Mouse (Mus musculus): Measurements from ENCODE around the gene Cnot11. TPM values are rescaled to one million over a fixed set of nuclear protein-coding genes. Genes with fewer than 3 reads are reported as not detected.
A peak's percentile ranks its signal among the peaks of the same experiment; 100 is the strongest.

The Cnot11 gene
- polyA plus RNA-seq, 1 experiment from 2014 or later: 36.2 TPM

DNA sequence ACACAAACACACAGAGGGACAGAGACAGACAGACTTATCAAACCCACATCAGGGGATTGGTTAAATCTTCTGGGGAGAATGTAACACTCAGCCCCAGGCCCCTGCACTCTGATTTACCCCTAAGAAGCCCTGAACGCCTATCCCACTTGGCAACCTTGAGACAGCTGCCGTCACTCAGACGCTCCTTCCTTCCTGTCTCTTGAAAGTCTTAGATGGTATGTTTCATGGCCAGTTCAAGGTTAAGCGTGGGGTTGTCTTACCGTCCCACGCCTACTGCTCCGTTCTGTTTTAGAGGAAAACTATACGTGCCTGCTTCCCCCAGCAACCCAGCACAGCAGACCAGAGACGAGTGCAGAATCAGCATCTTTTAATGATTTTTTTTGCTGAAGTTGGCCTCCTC is 29.2 kb upstream of the Cnot11 start:
- no peaks in the 10 kb centered on the region for H3K36me3 ChIP-seq (ENCODE audit: control insufficient read depth, insufficient read depth, low read length)
- H3K4me1 ChIP-seq (ENCODE audit: control insufficient read depth, insufficient read depth, low read length): no peaks in the 10 kb centered on the region
- no peak overlapping the region for H3K4me3 ChIP-seq (ENCODE audit: low read length)
- no peak overlapping the region for H3K9ac ChIP-seq (ENCODE audit: low read depth, low read length)
- H3K27me3 ChIP-seq (ENCODE audit: control insufficient read depth, insufficient read depth, low read length): no peaks in the 10 kb centered on the region
- WGBS: 35% methylated on average over 9 of the region's 9 CpGs
- H3K4me2 ChIP-seq (replicated peaks; ENCODE audit: low read depth, low read length): no peak overlapping the region
- no peak for ATAC-seq (ENCODE audit: low FRiP score, low TSS enrichment)
- no peak overlapping the region for H3K27ac ChIP-seq (ENCODE audit: low read depth, low read length)
- H3K9me3 ChIP-seq (ENCODE audit: control insufficient read depth, low read length): no peaks in the 10 kb centered on the region

DNA sequence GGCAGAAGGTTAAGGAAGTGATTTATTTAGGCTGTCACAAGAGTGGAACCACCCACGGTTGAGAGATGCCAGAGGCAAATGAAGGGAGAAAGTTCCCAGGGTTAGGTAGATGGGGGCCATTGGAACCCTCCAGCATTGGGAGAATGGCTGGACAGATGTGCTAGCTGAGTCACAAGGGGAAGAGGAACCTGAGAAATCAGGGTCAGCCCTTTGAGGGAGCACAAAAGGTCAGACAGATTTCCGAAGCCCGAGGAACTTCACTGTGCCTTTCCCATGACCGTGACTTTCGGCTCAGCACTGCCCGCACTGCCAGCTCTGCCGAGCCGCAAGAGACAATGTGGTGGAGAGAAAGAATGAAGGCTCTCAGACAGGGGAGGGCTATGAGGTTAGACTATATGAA is 23.0 kb upstream of the Cnot11 start:
- ATAC-seq (ENCODE audit: low FRiP score, low TSS enrichment): peak; percentile 39; the same call in 1 of the 2 replicates
- WGBS: 55% methylated on average over 8 of the region's 8 CpGs
- Histone ChIP-seq H3K9ac (ENCODE audit: low read depth, low read length) (no peak overlapping the region), H3K4me2 (replicated peaks; ENCODE audit: low read depth, low read length) (no peak overlapping the region), H3K9me3 (ENCODE audit: control insufficient read depth, low read length) (no peaks in the 10 kb centered on the region), H3K36me3 (ENCODE audit: control insufficient read depth, insufficient read depth, low read length) (no peaks in the 10 kb centered on the region), H3K27me3 (ENCODE audit: control insufficient read depth, insufficient read depth, low read length) (no peaks in the 10 kb centered on the region), H3K4me3 (ENCODE audit: low read length) (no peak overlapping the region), H3K4me1 (ENCODE audit: control insufficient read depth, insufficient read depth, low read length) (no peaks in the 10 kb centered on the region), H3K27ac (ENCODE audit: low read depth, low read length) (no peak overlapping the region)

- 89% methylated on average over 1 of the region's 1 CpGs for WGBS
- ATAC-seq (ENCODE audit: low FRiP score, low TSS enrichment): no peak
These were observed 22.6 kb upstream of the Cnot11 start for GRCm38 (mm10) chr1:39512183-39512582.

DNA sequence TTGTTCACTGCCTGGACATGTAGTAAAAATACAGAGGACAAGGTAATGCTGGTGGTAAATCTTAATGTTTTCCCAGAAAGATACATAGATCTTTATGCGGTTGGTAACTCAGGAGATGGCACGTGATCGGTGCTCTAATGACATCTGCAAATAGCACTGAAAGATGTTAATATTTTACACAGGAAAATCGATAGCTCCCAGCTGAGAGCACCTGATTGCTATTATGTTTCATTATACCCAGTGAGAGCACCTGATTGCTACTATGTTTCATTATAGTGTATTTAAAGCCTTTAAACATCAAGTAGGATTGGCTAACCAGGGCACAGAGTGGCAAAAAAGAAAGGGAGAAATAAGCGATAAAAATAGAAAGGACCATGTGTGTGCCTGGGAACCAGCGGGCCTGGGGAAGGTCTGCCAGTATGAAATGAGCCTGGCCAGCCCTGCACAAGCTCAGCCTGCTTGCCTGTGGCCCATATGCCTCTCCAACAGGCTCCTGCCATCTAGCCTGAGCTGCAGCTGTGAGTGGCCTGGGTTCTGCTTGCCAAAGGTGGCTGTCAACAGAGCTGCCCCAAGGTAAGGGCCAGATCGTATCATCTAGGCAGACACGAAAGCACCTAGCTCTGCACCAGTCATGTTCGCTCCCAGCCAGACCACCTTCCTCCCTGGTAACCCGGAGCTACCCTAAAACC is 19.3 kb upstream of the Cnot11 start:
- H3K4me3 ChIP-seq (ENCODE audit: low read length): no peak overlapping the region
- no peaks in the 10 kb centered on the region for H3K4me1 ChIP-seq (ENCODE audit: control insufficient read depth, insufficient read depth, low read length)
- H3K4me2 ChIP-seq (replicated peaks; ENCODE audit: low read depth, low read length): no peak overlapping the region
- H3K9ac ChIP-seq (ENCODE audit: low read depth, low read length): no peak overlapping the region
- no peak overlapping the region for H3K27ac ChIP-seq (ENCODE audit: low read depth, low read length)
- 85% methylated on average over 10 of the region's 10 CpGs for WGBS
- no peaks in the 10 kb centered on the region for H3K27me3 ChIP-seq (ENCODE audit: control insufficient read depth, insufficient read depth, low read length)
- no peak for ATAC-seq (ENCODE audit: low FRiP score, low TSS enrichment)
- no peaks in the 10 kb centered on the region for H3K9me3 ChIP-seq (ENCODE audit: control insufficient read depth, low read length)
- no peaks in the 10 kb centered on the region for H3K36me3 ChIP-seq (ENCODE audit: control insufficient read depth, insufficient read depth, low read length)

More at GRCm38 (mm10) chr1:39512183-39512582, 22.6 kb upstream of the Cnot11 start:
- Histone ChIP-seq H3K27me3 (ENCODE audit: control insufficient read depth, insufficient read depth, low read length) (no peaks in the 10 kb centered on the region), H3K9me3 (ENCODE audit: control insufficient read depth, low read length) (no peaks in the 10 kb centered on the region), H3K27ac (ENCODE audit: low read depth, low read length) (no peak overlapping the region), H3K4me2 (replicated peaks; ENCODE audit: low read depth, low read length) (no peak overlapping the region), H3K9ac (ENCODE audit: low read depth, low read length) (no peak overlapping the region), H3K36me3 (ENCODE audit: control insufficient read depth, insufficient read depth, low read length) (no peaks in the 10 kb centered on the region), H3K4me1 (ENCODE audit: control insufficient read depth, insufficient read depth, low read length) (no peaks in the 10 kb centered on the region), H3K4me3 (ENCODE audit: low read length) (no peak overlapping the region)

GRCm38 (mm10) chr1:39521326-39521725 is 13.5 kb upstream of the Cnot11 start:
- Histone ChIP-seq H3K4me1 (ENCODE audit: control insufficient read depth, insufficient read depth, low read length) (no peaks in the 10 kb centered on the region), H3K27me3 (ENCODE audit: control insufficient read depth, insufficient read depth, low read length) (no peaks in the 10 kb centered on the region), H3K36me3 (ENCODE audit: control insufficient read depth, insufficient read depth, low read length) (no peaks in the 10 kb centered on the region), H3K9ac (ENCODE audit: low read depth, low read length) (no peak overlapping the region), H3K9me3 (ENCODE audit: control insufficient read depth, low read length) (no peaks in the 10 kb centered on the region), H3K4me3 (ENCODE audit: low read length) (no peak overlapping the region), H3K27ac (ENCODE audit: low read depth, low read length) (no peak overlapping the region), H3K4me2 (replicated peaks; ENCODE audit: low read depth, low read length) (no peak overlapping the region)
- 88% methylated on average over 7 of the region's 7 CpGs for WGBS
- ATAC-seq (ENCODE audit: low FRiP score, low TSS enrichment): no peak

DNA sequence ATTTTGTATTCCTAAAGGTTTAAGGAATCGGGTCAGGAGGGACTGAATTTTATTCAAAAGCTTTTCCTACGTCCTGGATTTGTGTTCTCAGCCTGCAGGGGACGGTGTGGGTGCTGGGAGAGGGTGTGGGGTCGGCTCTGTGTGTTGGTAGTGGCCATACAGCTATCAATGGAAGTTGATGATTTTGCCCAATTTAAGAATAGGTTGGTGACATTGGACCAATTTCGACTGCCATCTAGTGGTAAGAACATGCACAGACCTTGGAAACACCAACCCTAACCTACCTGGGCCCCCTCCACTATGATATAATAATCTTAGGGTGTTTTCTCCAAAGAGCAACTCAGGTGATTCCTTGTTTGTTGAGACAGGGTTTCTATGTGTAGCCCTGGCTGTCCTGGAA is 12.3 kb upstream of the Cnot11 start:
- H3K4me3 ChIP-seq (ENCODE audit: low read length): no peak overlapping the region
- H3K4me2 ChIP-seq (replicated peaks; ENCODE audit: low read depth, low read length): no peak overlapping the region
- H3K9me3 ChIP-seq (ENCODE audit: control insufficient read depth, low read length): no peaks in the 10 kb centered on the region
- H3K27me3 ChIP-seq (ENCODE audit: control insufficient read depth, insufficient read depth, low read length): no peaks in the 10 kb centered on the region
- H3K36me3 ChIP-seq (ENCODE audit: control insufficient read depth, insufficient read depth, low read length): no peaks in the 10 kb centered on the region
- no peak for ATAC-seq (ENCODE audit: low FRiP score, low TSS enrichment)
- H3K9ac ChIP-seq (ENCODE audit: low read depth, low read length): no peak overlapping the region
- no peak overlapping the region for H3K27ac ChIP-seq (ENCODE audit: low read depth, low read length)
- 29% methylated on average over 5 of the region's 5 CpGs for WGBS
- no peaks in the 10 kb centered on the region for H3K4me1 ChIP-seq (ENCODE audit: control insufficient read depth, insufficient read depth, low read length)

DNA sequence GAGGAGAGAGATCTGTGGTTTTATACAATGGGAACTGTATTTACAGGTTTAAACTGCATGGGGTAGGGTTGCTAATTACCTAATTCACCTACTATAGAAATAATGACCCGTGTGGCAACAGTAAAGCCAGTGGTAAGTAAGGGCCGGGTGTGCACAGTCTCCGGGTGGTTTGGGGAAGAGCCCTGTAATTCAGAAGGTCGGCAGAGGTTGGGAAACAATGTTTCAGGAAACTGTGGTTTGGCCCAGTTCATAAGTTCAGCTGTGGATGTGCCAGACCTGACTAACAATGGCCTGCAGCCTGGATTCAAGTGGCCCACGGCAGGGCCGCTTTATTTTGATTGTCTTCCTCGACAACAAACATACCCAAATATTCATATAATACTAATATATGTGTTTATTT is 9.0 kb upstream of the Cnot11 start:
- Histone ChIP-seq H3K36me3 (ENCODE audit: control insufficient read depth, insufficient read depth, low read length) (no peaks in the 10 kb centered on the region), H3K9ac (ENCODE audit: low read depth, low read length) (no peak overlapping the region), H3K9me3 (ENCODE audit: control insufficient read depth, low read length) (no peaks in the 10 kb centered on the region), H3K4me2 (replicated peaks; ENCODE audit: low read depth, low read length) (no peak overlapping the region), H3K4me3 (ENCODE audit: low read length) (no peak overlapping the region), H3K4me1 (ENCODE audit: control insufficient read depth, insufficient read depth, low read length) (no peaks in the 10 kb centered on the region), H3K27ac (ENCODE audit: low read depth, low read length) (no peak overlapping the region), H3K27me3 (ENCODE audit: control insufficient read depth, insufficient read depth, low read length) (no peaks in the 10 kb centered on the region)
- WGBS: 71% methylated on average over 7 of the region's 7 CpGs
- no peak for ATAC-seq (ENCODE audit: low FRiP score, low TSS enrichment)

- Histone ChIP-seq H3K27ac (ENCODE audit: low read depth, low read length) (no peak overlapping the region), H3K36me3 (ENCODE audit: control insufficient read depth, insufficient read depth, low read length) (no peaks in the 10 kb centered on the region), H3K9me3 (ENCODE audit: control insufficient read depth, low read length) (no peaks in the 10 kb centered on the region), H3K4me2 (replicated peaks; ENCODE audit: low read depth, low read length) (no peak overlapping the region), H3K9ac (ENCODE audit: low read depth, low read length) (no peak overlapping the region), H3K27me3 (ENCODE audit: control insufficient read depth, insufficient read depth, low read length) (no peaks in the 10 kb centered on the region), H3K4me1 (ENCODE audit: control insufficient read depth, insufficient read depth, low read length) (no peaks in the 10 kb centered on the region), H3K4me3 (ENCODE audit: low read length) (no peak overlapping the region)
- WGBS: 75% methylated on average over 9 of the region's 9 CpGs
- ATAC-seq (ENCODE audit: low FRiP score, low TSS enrichment): no peak
These were observed 8.2 kb upstream of the Cnot11 start for GRCm38 (mm10) chr1:39526371-39527167.

DNA sequence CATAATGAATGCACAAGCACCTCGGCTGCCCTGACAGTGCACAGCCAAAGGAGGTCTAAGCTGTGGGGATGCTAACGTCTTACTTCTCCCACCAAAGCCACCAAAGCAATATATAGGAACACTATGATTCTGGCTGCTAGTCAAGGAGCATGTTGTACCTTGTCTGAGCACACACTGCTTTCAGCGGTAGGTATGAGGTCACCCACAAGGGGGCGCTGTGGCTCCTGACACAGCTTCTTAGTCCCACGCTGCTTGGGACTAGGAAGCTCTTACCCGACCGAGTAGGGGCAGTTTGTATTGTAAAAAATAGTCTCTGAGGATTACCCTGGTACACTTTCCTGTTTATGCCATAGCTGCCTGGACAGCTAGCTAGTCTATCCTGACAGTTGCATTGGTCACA is 7.4 kb upstream of the Cnot11 start:
- Histone ChIP-seq H3K27me3 (ENCODE audit: control insufficient read depth, insufficient read depth, low read length) (no peaks in the 10 kb centered on the region), H3K4me2 (replicated peaks; ENCODE audit: low read depth, low read length) (no peak overlapping the region), H3K36me3 (ENCODE audit: control insufficient read depth, insufficient read depth, low read length) (no peaks in the 10 kb centered on the region), H3K4me3 (ENCODE audit: low read length) (no peak overlapping the region), H3K27ac (ENCODE audit: low read depth, low read length) (no peak overlapping the region), H3K4me1 (ENCODE audit: control insufficient read depth, insufficient read depth, low read length) (no peaks in the 10 kb centered on the region), H3K9ac (ENCODE audit: low read depth, low read length) (no peak overlapping the region), H3K9me3 (ENCODE audit: control insufficient read depth, low read length) (no peaks in the 10 kb centered on the region)
- 14% methylated on average over 7 of the region's 7 CpGs for WGBS
- ATAC-seq (ENCODE audit: low FRiP score, low TSS enrichment): 0 out of 2 replicates have a peak, but pooled peaks have one; percentile 39

Measured in kidney, embryonic 14.5 days (tissue).